Mouse (Mus musculus) ES-Bruce4 (cell line): ENCODE measurements at regions not wholly inside any gene's neighbourhood (a gene's known extent, or its start where the extent isn't known, plus 50 kb on each side); places are given as distances from the start of the nearest gene placed in this dataset.

ENCODE experiments used
- H3K27ac ChIP-seq: 2 replicates; pipeline ENCODE4 v1.5.1; 2012; ENCODE audit warnings: low read length, inconsistent platforms; ENCODE audit not compliant: insufficient read depth
- H3K27me3 ChIP-seq: 2 replicates; pipeline ENCODE4 v1.6.1; 2012; ENCODE audit warnings: mild to moderate bottlenecking, low read length, inconsistent platforms; ENCODE audit not compliant: control insufficient read depth, poor library complexity, insufficient read depth, severe bottlenecking
- H3K36me3 ChIP-seq: 2 replicates; pipeline ENCODE4 v1.6.1; 2012; ENCODE audit warnings: inconsistent platforms, mild to moderate bottlenecking, low read length, moderate library complexity; ENCODE audit not compliant: control insufficient read depth, poor library complexity, insufficient read depth, severe bottlenecking
- H3K4me1 ChIP-seq: one replicate; pipeline ENCODE4 v1.8.1; 2011; ENCODE audit warnings: low read length; ENCODE audit not compliant: control insufficient read depth, insufficient read depth
- H3K4me3 ChIP-seq: 2 replicates; pipeline ENCODE4 v1.5.1; 2011; ENCODE audit warnings: low read depth, mild to moderate bottlenecking, low read length
- H3K9ac ChIP-seq: 2 replicates; pipeline ENCODE4 v1.6.1; 2012; ENCODE audit warnings: low read depth, mild to moderate bottlenecking, inconsistent platforms; ENCODE audit not compliant: poor library complexity, severe bottlenecking
- H3K9me3 ChIP-seq: replicated peaks from 2 replicates; pipeline ENCODE4 v1.6.1; 2012; ENCODE audit warnings: mild to moderate bottlenecking, low read length, inconsistent platforms; ENCODE audit not compliant: control insufficient read depth, poor library complexity, insufficient read depth, severe bottlenecking
- CTCF ChIP-seq: IDR thresholded peaks from one replicate; pipeline ENCODE4 v1.8.1; 2011; ENCODE audit warnings: low read depth, low read length
- EP300 ChIP-seq: IDR thresholded peaks from 2 replicates; pipeline ENCODE4 v1.6.1; 2011; ENCODE audit warnings: low read depth, low read length; ENCODE audit not compliant: insufficient read depth
- POLR2A ChIP-seq: IDR thresholded peaks from one replicate; pipeline ENCODE4 v1.8.1; 2011; ENCODE audit warnings: low read length; ENCODE audit not compliant: insufficient read depth

- no peaks in the 10 kb centered on the region for H3K4me1 ChIP-seq
- no peak for TF ChIP-seq EP300
- no peak for TF ChIP-seq CTCF
- TF ChIP-seq POLR2A = no peak
- no peaks in the 10 kb centered on the region for H3K27me3 ChIP-seq
- no peaks in the 10 kb centered on the region; the same call in 1 of the 2 replicates for H3K9me3 ChIP-seq
- no peak overlapping the region for H3K9ac ChIP-seq
- no peak overlapping the region for H3K4me3 ChIP-seq
- H3K27ac ChIP-seq = no peak overlapping the region
- no peaks in the 10 kb centered on the region for H3K36me3 ChIP-seq
Measured at GRCm38 (mm10) chr12:71606366-71606765, 224.5 kb upstream of the Daam1 start.

- no peak for TF ChIP-seq CTCF
- TF ChIP-seq POLR2A = no peak
- TF ChIP-seq EP300 = no peak
- Histone ChIP-seq H3K27me3 (no peaks in the 10 kb centered on the region), H3K36me3 (no peaks in the 10 kb centered on the region)
Measured at GRCm38 (mm10) chr12:71607966-71608365, 222.9 kb upstream of the Daam1 start.

GRCm38 (mm10) chr12:71613326-71613725 is 217.6 kb upstream of the Daam1 start:
- H3K4me3 ChIP-seq = no peak overlapping the region
- H3K36me3 ChIP-seq = no peaks in the 10 kb centered on the region
- H3K27ac ChIP-seq = no peak overlapping the region
- H3K9me3 ChIP-seq = no peaks in the 10 kb centered on the region
- TF ChIP-seq EP300 (no peak), POLR2A (no peak), CTCF (no peak)
- H3K27me3 ChIP-seq = no peaks in the 10 kb centered on the region
- no peak overlapping the region for H3K9ac ChIP-seq
- no peaks in the 10 kb centered on the region for H3K4me1 ChIP-seq

More at GRCm38 (mm10) chr12:71607966-71608365, 222.9 kb upstream of the Daam1 start:
- no peak overlapping the region for H3K9ac ChIP-seq
- H3K4me1 ChIP-seq = no peaks in the 10 kb centered on the region
- no peak overlapping the region for H3K27ac ChIP-seq
- no peaks in the 10 kb centered on the region for H3K9me3 ChIP-seq
- H3K4me3 ChIP-seq = no peak overlapping the region

GRCm38 (mm10) chr12:71614945-71615344 is 215.9 kb upstream of the Daam1 start:
- no peak overlapping the region for H3K9ac ChIP-seq
- no peaks in the 10 kb centered on the region for H3K27me3 ChIP-seq
- TF ChIP-seq EP300 (no peak), POLR2A (no peak), CTCF (no peak)
- H3K9me3 ChIP-seq = no peaks in the 10 kb centered on the region
- no peaks in the 10 kb centered on the region for H3K36me3 ChIP-seq
- no peak overlapping the region for H3K27ac ChIP-seq
- H3K4me3 ChIP-seq = no peak overlapping the region
- H3K4me1 ChIP-seq = no peaks in the 10 kb centered on the region

GRCm38 (mm10) chr12:71615383-71615782 is 215.5 kb upstream of the Daam1 start:
- Histone ChIP-seq H3K4me3 (no peak overlapping the region), H3K9ac (no peak overlapping the region), H3K27me3 (no peaks in the 10 kb centered on the region), H3K4me1 (no peaks in the 10 kb centered on the region), H3K9me3 (no peaks in the 10 kb centered on the region), H3K36me3 (no peaks in the 10 kb centered on the region), H3K27ac (no peak overlapping the region)
- TF ChIP-seq CTCF (no peak), POLR2A (no peak)

- Histone ChIP-seq H3K27ac (no peak overlapping the region), H3K4me1 (no peaks in the 10 kb centered on the region), H3K36me3 (no peaks in the 10 kb centered on the region), H3K4me3 (no peak overlapping the region), H3K27me3 (no peaks in the 10 kb centered on the region), H3K9ac (no peak overlapping the region), H3K9me3 (no peaks in the 10 kb centered on the region)
- TF ChIP-seq POLR2A (no peak), CTCF (no peak), EP300 (no peak)
Measured at GRCm38 (mm10) chr12:71616121-71616520, 214.8 kb upstream of the Daam1 start.

GRCm38 (mm10) chr12:71618466-71618865 is 212.4 kb upstream of the Daam1 start:
- no peaks in the 10 kb centered on the region for H3K9me3 ChIP-seq
- no peaks in the 10 kb centered on the region for H3K4me1 ChIP-seq
- H3K36me3 ChIP-seq = no peaks in the 10 kb centered on the region
- no peak overlapping the region for H3K9ac ChIP-seq
- no peak overlapping the region for H3K27ac ChIP-seq
- no peaks in the 10 kb centered on the region for H3K27me3 ChIP-seq
- H3K4me3 ChIP-seq = no peak overlapping the region
- TF ChIP-seq POLR2A (no peak), CTCF (no peak), EP300 (no peak)
